Mouse (Mus musculus): ENCODE results near the gene Atxn1. TPM values are rescaled to one million over a fixed set of nuclear protein-coding genes. Genes with fewer than 3 reads are reported as not detected.
A peak's percentile ranks its signal among the peaks of the same experiment; 100 is the strongest.

Gene Atxn1
- total RNA-seq (2014; fragmentation: Nextera tagmentation) (45.0 and 61.0 TPM in 2 replicates), total RNA-seq (2017) (25.0 and 27.9 TPM in 2 replicates), polyA plus RNA-seq (2012) (7.8 and 9.4 TPM in 2 replicates)

DNA sequence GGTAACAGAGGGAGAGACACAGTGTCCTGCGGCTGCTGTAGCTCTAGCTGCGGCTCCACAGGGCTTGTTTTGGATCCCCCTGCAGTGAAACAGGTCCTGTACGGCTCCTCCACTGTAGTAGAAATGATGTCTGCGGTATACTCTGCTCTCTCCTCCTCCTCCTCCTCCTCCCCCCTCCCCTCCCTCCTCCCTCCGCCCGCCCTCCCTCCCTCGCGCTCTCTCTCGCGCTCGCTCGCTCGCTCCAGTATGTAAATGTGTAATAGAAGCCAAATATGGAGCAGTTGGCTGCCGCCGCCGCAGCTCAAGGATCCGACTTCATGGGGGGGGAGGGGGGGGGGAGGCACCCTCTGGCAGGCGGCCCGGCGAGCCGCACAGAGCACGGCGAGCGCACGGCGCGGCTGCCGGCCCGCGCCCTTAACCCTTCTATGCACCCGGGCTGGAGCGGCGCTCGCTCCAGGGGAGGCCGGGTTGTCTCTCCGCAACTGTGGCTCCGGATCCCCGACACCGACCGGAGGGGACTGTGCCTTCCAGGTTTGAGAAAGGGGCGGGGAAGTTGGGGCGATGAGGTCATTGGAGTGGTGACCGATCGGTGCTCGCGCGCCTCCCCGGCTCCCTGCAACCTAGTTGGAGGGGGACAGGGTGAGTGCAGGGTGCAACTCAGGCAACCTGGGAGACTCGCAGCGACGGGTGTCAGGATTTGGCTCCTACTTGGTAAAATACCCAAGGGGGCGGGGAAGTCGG is at the start of gene Atxn1:
Atxn1 (minus strand) TSS at position 156 of the 741 bp plus-strand sequence.
- peak; percentile 78 for ATAC-seq (ENCODE audit: extremely low read depth, insufficient number of reproducible peaks, low FRiP score, poor library complexity, severe bottlenecking)
- DNase-seq (ENCODE audit: low spot score): peak; percentile 82
- Histone ChIP-seq H3K9me3 (replicated peaks) (no peaks in the 10 kb centered on the region), H3K36me3 (replicated peaks) (peaks cover 10% of the 10 kb centered on the region), H3K4me1 (ENCODE audit: insufficient read depth, low read depth, low read length) (peaks cover 37% of the 10 kb centered on the region), H3K27me3 (ENCODE audit: insufficient read depth, low read length) (no peaks in the 10 kb centered on the region), H3K4me3 (ENCODE audit: low read depth, low read length) (peak within 1 kb of the TSS; percentile 87)
- TF ChIP-seq POLR2AphosphoS5 (IDR thresholded peaks at IDR 0.05; ENCODE audit: insufficient replicate concordance, low read depth, low read length): no peak
- no peak for TF ChIP-seq CTCF (IDR thresholded peaks at IDR 0.05; ENCODE audit: low read depth, low read length)
- no peak for TF ChIP-seq GATA1 (IDR thresholded peaks at IDR 0.05; ENCODE audit: borderline replicate concordance, low read length)
- TF ChIP-seq TAL1 (conservative IDR thresholded peaks at IDR 0.05; ENCODE audit: low read depth, low read length): no peak

- H3K4me1 ChIP-seq (ENCODE audit: insufficient read depth, low read depth, low read length): no peaks in the 10 kb centered on the region
- ATAC-seq (ENCODE audit: extremely low read depth, insufficient number of reproducible peaks, low FRiP score, poor library complexity, severe bottlenecking) (no peak), DNase-seq (ENCODE audit: low spot score) (no peak)
- H3K9me3 ChIP-seq (replicated peaks): no peaks in the 10 kb centered on the region
- TF ChIP-seq GATA2 (IDR thresholded peaks at IDR 0.05; ENCODE audit: borderline replicate concordance, low read depth, low read length) (no peak), GATA1 (IDR thresholded peaks at IDR 0.05; ENCODE audit: borderline replicate concordance, low read length) (no peak), POLR2AphosphoS5 (IDR thresholded peaks at IDR 0.05; ENCODE audit: insufficient replicate concordance, low read depth, low read length) (no peak), CTCF (IDR thresholded peaks at IDR 0.05; ENCODE audit: low read depth, low read length) (no peak), TAL1 (conservative IDR thresholded peaks at IDR 0.05; ENCODE audit: low read depth, low read length) (no peak)
- peaks cover 22% of the 10 kb centered on the region for H3K27me3 ChIP-seq (ENCODE audit: insufficient read depth, low read length)
- H3K36me3 ChIP-seq (replicated peaks): no peaks in the 10 kb centered on the region
- H3K4me3 ChIP-seq (ENCODE audit: low read depth, low read length): no peak overlapping the region
Observed at GRCm38 (mm10) chr13:46011232-46011631, 46.4 kb upstream of the Atxn1 start.

- Histone ChIP-seq H3K9me3 (replicated peaks) (no peaks in the 10 kb centered on the region), H3K4me1 (ENCODE audit: insufficient read depth, low read depth, low read length) (no peaks in the 10 kb centered on the region), H3K4me3 (ENCODE audit: low read depth, low read length) (no peak overlapping the region), H3K36me3 (replicated peaks) (no peaks in the 10 kb centered on the region), H3K27me3 (ENCODE audit: insufficient read depth, low read length) (peaks cover 17% of the 10 kb centered on the region)
- ATAC-seq (ENCODE audit: extremely low read depth, insufficient number of reproducible peaks, low FRiP score, poor library complexity, severe bottlenecking) (no peak), DNase-seq (ENCODE audit: low spot score) (no peak)
- TF ChIP-seq POLR2AphosphoS5 (IDR thresholded peaks at IDR 0.05; ENCODE audit: insufficient replicate concordance, low read depth, low read length): no peak
- TF ChIP-seq GATA1 (IDR thresholded peaks at IDR 0.05; ENCODE audit: borderline replicate concordance, low read length): no peak
- TF ChIP-seq TAL1 (conservative IDR thresholded peaks at IDR 0.05; ENCODE audit: low read depth, low read length): no peak
Observed at GRCm38 (mm10) chr13:46010075-46010474, 45.3 kb upstream of the Atxn1 start.

DNA sequence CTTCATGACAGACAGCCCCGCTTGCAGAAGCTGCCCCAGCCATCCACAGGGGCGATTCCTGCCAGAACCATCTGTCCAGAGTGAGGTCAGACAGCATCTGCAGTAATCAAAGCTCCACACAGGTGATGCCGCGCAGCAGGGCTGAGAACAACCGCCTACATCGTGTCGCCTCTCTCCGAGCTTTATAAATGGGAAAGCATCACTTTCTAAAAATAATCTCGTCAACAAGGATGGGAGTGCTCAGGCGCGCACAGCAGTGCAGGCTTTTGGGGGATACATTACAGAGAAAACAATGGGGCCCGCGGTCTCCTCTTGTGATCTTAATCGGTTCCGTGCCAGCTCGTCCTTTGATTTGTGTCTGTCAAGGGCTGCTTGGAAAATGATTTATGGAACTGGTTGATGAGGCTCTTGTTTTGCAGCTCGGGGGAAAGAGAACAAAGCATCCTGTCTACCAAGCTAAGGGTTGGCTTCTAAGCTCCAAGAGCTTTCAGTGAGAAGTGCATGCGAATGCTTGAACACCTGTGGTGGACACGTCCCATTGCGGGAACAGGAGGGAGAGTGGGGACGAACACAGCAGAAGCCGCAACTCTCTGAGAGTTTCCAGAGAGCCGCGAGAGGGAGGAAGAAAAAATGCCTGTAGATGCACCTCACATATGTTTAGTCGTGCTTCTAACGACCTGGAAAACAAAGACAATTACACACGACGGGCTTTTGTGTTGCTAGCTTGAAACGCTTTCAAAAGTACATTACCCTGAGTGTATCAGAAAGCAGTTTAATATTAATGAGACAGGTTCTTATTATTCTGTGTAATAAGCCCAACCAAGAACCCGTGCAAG is 44.2 kb upstream of the Atxn1 start:
- no peaks in the 10 kb centered on the region for H3K4me1 ChIP-seq (ENCODE audit: insufficient read depth, low read depth, low read length)
- DNase-seq (ENCODE audit: low spot score) (no peak), ATAC-seq (ENCODE audit: extremely low read depth, insufficient number of reproducible peaks, low FRiP score, poor library complexity, severe bottlenecking) (no peak)
- H3K9me3 ChIP-seq (replicated peaks): no peaks in the 10 kb centered on the region
- TF ChIP-seq GATA2 (IDR thresholded peaks at IDR 0.05; ENCODE audit: borderline replicate concordance, low read depth, low read length) (no peak), GATA1 (IDR thresholded peaks at IDR 0.05; ENCODE audit: borderline replicate concordance, low read length) (no peak), TAL1 (conservative IDR thresholded peaks at IDR 0.05; ENCODE audit: low read depth, low read length) (no peak), CTCF (IDR thresholded peaks at IDR 0.05; ENCODE audit: low read depth, low read length) (no peak), POLR2AphosphoS5 (IDR thresholded peaks at IDR 0.05; ENCODE audit: insufficient replicate concordance, low read depth, low read length) (no peak)
- H3K36me3 ChIP-seq (replicated peaks): no peaks in the 10 kb centered on the region
- peaks cover 18% of the 10 kb centered on the region for H3K27me3 ChIP-seq (ENCODE audit: insufficient read depth, low read length)
- H3K4me3 ChIP-seq (ENCODE audit: low read depth, low read length): no peak overlapping the region

GRCm38 (mm10) chr13:46006211-46007102 is 41.6 kb upstream of the Atxn1 start:
- Histone ChIP-seq H3K9me3 (replicated peaks) (no peaks in the 10 kb centered on the region), H3K27me3 (ENCODE audit: insufficient read depth, low read length) (peaks cover 31% of the 10 kb centered on the region), H3K4me1 (ENCODE audit: insufficient read depth, low read depth, low read length) (no peaks in the 10 kb centered on the region), H3K4me3 (ENCODE audit: low read depth, low read length) (no peak overlapping the region), H3K36me3 (replicated peaks) (no peaks in the 10 kb centered on the region)
- no peak for ATAC-seq (ENCODE audit: extremely low read depth, insufficient number of reproducible peaks, low FRiP score, poor library complexity, severe bottlenecking)
- DNase-seq (ENCODE audit: low spot score): no peak
- TF ChIP-seq TAL1 (conservative IDR thresholded peaks at IDR 0.05; ENCODE audit: low read depth, low read length) (no peak), GATA2 (IDR thresholded peaks at IDR 0.05; ENCODE audit: borderline replicate concordance, low read depth, low read length) (no peak), GATA1 (IDR thresholded peaks at IDR 0.05; ENCODE audit: borderline replicate concordance, low read length) (no peak), CTCF (IDR thresholded peaks at IDR 0.05; ENCODE audit: low read depth, low read length) (no peak), POLR2AphosphoS5 (IDR thresholded peaks at IDR 0.05; ENCODE audit: insufficient replicate concordance, low read depth, low read length) (no peak)
